Mouse (Mus musculus) retina, embryonic 14.5 days (tissue): ENCODE results near the gene Arhgap9.
A peak's percentile ranks its signal among the peaks of the same experiment; 100 is the strongest.

Source experiments
- DNase-seq: peaks from one replicate; pipeline ENCODE4 v3.0.0-alpha.2; 2015; ENCODE audit warnings: low spot score

Gene Arhgap9

GRCm38 (mm10) chr10:127321621-127322020 lies at the start of gene Arhgap9:
Arhgap9 (plus strand) TSS chr10:127321964.
- DNase-seq = no peak

- DNase-seq = no peak
Measured at GRCm38 (mm10) chr10:127272371-127272770, 49.4 kb upstream of the Arhgap9 start.

GRCm38 (mm10) chr10:127274261-127275022 lies 47.3 kb upstream of the Arhgap9 start:
- no peak for DNase-seq

GRCm38 (mm10) chr10:127279730-127280129 lies 42.0 kb upstream of the Arhgap9 start:
- DNase-seq = no peak

- no peak for DNase-seq
Measured at GRCm38 (mm10) chr10:127281316-127281715, 40.4 kb upstream of the Arhgap9 start.

GRCm38 (mm10) chr10:127282620-127283215 lies 39.0 kb upstream of the Arhgap9 start:
- no peak for DNase-seq

GRCm38 (mm10) chr10:127284105-127284622 lies 37.6 kb upstream of the Arhgap9 start:
- no peak for DNase-seq

GRCm38 (mm10) chr10:127284724-127285500 lies 36.9 kb upstream of the Arhgap9 start:
- DNase-seq = no peak

- DNase-seq = no peak
Measured at GRCm38 (mm10) chr10:127285644-127286043, 36.1 kb upstream of the Arhgap9 start.

GRCm38 (mm10) chr10:127286194-127286593 lies 35.6 kb upstream of the Arhgap9 start:
- DNase-seq = no peak

GRCm38 (mm10) chr10:127286730-127287129 lies 35.0 kb upstream of the Arhgap9 start:
- DNase-seq = no peak

GRCm38 (mm10) chr10:127287271-127287935 lies 34.4 kb upstream of the Arhgap9 start:
- no peak for DNase-seq

- DNase-seq = no peak
Measured at GRCm38 (mm10) chr10:127287936-127288293, 33.8 kb upstream of the Arhgap9 start.

- DNase-seq = peak; percentile 56
Measured at GRCm38 (mm10) chr10:127288328-127288799, 33.4 kb upstream of the Arhgap9 start.

- peak; percentile 94 for DNase-seq
Measured at GRCm38 (mm10) chr10:127288800-127289572, 32.8 kb upstream of the Arhgap9 start, which contains the start of gene Mbd6. Mbd6 (minus strand) TSS chr10:127289018.

GRCm38 (mm10) chr10:127289573-127290191 lies 32.1 kb upstream of the Arhgap9 start:
- DNase-seq = peak; percentile 70

- peak; percentile 100 for DNase-seq
Measured at GRCm38 (mm10) chr10:127290307-127290929, 31.3 kb upstream of the Arhgap9 start.

- DNase-seq = peak; percentile 30
Measured at GRCm38 (mm10) chr10:127290930-127291880, 30.6 kb upstream of the Arhgap9 start.
